Mouse (Mus musculus) right cerebral cortex, postnatal 10 days (tissue): Measurements from ENCODE around the gene Smarcd1.
A peak's percentile ranks its signal among the peaks of the same experiment; 100 is the strongest.
"Not testable (repeated sequence)": the region's sequence is repeated elsewhere in the genome, so short reads cannot be mapped to it uniquely, and the experiment has no call there.

Experiments
- DNase-seq, 2 experiments: peaks; one replicate each; pipeline ENCODE4 v3.0.0; 2021; ENCODE audit warnings: low spot score in 2 of 2

The Smarcd1 gene

DNA sequence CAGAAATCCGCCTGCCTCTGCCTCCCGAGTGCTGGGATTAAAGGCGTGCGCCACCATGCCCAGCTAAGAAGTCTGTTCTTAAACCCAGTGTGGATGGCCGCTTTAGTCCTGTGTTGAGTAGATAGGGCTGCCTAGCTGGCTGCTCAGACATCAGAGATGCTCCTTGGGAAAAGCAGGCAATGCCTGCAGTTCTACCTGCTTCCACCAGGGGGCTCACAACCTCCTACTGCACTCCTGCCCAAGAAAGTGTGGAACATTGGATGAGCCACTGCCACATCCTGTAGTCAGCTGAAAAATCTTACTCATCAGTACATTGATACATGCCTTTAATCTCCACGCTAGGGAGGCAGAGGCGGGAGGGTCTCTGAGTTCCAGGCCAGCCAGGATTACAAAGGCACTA, 12.9 kb downstream of the Smarcd1 start:
- peak; percentile 90 to 91 for DNase-seq

DNA sequence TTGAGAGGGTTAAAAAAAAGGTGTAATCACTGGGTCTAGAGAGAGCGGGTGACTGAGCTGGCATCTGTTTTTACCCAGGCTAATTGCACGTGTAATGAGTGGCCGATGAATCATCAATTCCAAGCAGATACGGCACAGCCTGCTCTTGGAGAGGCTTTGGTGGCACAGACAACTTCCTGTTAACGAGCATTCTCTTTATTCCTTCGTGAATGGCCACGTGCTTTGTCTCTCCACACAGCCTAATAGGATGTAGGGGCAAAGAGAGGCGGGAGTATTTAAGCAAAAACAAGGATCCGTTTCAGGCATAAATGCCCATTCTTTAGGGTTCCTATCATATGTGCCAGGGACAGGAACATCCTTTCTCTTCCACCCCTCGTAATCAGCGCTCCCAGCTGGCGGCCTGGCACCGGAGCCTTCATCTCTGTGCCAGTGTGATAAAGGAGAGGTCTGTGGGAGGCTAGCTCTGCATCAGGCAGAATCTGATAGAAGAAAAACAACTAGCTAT, 13.5 kb downstream of the Smarcd1 start:
- DNase-seq = peak; percentile 85

DNA sequence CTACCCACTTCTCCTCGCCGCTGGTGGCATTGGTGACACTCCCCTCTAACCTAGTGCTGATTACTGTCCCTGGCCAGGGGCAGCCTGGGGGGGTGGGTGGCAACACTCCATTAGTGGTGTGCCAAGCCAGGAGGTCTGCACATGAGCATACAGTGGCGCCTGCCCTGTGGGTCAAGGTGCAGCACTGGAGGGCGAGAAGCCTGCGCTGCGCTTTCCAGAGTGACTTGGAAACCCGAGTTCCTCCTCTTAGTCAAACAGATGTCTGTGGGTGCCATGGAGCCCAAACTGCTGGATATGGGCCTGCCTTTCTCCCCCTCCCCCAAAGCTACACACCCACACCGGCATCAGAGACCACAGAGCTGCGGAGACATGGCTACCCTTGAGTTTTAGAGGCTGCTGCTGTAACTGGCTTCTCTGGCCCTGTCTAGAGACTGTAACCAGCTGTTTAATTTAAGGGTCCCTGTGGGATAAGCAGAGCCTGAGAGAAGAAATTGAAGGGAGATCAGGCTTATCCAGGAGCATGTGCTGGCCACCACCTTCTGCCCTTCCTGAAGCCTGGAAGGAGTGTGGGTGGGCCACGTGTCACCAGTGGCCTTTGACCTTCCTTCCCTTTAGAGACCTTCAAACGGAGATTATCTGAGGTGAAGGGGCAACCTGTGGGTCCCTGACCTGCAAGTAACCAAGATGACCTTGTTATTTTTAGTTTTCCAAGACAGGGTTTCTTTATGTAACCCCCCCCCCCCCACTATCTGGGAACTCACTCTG, 14.2 kb downstream of the Smarcd1 start:
- no peak for DNase-seq

DNA sequence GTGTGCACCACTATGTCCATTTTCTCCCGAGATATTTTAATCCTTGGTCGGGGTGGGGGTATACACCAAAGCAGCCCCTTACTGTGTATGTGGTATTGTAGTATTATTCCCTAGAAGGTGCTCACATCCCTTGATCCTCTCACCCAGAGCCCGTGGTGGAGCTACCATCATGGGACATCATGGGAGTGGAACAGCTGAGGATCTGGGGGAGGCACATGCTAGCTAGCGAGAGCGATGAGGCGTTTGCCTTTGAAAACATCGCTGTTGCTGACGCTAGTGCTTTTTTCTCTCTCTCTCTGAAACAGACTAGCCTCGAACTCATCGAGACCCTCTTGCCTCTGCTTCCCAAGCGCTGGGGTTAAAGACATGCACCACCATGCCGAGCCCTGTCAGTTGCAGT, 14.9 kb downstream of the Smarcd1 start:
- no peak for DNase-seq

DNA sequence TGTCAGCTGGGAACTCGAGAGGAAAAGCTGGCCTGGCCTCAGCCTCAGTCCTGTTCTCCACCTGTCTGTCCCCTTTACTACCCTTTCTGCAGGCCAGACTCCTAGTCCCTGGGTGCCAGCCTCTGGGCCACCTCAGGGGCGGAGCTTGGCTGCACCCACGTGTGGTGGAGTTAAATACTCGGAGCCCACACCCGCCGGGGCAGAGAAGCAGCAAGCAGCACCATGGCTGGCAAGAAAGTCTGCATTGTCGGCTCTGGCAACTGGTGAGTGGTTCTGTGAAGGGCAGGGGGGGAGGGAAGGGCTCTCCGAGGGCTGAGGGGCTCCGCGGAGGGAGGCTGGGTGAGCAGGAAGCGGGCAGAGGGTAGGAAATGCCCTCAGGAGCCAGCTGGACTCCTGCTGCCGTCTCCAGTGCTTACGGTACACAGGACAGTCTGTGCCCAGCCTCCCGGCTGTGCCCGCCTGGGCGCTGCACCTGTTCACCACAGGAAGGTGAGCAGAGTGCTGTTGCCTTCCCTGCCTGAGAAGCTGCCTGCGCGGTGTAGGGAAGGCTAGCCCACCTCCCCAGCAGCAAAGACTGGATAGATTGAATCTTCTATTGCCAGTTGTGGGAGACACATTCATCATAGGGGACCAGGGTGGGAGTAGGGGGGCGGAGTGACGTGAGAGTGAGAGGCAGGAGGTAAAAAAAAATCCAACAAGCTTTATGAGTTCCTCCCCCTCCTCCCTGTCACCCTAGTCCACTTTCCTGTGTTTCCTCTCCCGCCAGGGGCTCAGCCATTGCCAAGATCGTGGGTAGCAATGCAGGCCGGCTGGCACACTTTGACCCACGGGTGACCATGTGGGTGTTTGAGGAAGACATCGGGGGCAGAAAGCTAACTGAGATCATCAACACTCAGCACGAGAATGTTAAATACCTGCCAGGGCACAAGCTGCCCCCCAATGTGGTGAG, 15.7 kb downstream of the Smarcd1 start, which contains the start of gene Gpd1:
Gpd1 (plus strand) TSS at position 130 of the 949 bp plus-strand sequence.
- DNase-seq = peak; percentile 73 to 74

DNA sequence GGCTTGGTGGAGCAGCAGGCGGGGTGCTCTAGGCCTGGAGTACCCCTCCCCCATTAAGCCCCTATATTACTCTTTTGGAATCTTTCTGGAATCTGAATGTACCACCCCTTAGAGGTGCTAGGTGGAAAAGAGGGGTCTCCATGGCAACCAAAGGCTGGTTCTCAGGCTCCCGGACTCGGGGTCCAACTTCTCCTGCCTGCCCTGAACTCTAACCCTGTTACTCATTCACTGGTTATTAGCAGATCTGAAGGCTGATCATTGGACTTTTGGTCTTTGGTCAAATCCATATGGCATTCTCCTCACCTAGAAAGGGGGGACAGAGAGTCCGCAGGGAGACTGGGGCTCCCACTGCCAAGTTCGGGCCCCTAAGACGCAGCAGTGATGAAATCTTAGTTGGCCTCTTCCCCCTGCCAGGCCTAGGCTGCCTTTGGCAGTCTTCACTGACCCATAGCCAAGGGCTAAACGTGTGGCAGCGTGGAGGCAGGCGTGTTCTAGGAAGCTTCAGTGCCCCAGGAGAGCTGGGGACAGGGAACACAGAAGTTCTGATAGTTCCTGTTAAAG, 16.6 kb downstream of the Smarcd1 start:
- peak in 1 of 2 experiments; percentile 38 for DNase-seq

DNA sequence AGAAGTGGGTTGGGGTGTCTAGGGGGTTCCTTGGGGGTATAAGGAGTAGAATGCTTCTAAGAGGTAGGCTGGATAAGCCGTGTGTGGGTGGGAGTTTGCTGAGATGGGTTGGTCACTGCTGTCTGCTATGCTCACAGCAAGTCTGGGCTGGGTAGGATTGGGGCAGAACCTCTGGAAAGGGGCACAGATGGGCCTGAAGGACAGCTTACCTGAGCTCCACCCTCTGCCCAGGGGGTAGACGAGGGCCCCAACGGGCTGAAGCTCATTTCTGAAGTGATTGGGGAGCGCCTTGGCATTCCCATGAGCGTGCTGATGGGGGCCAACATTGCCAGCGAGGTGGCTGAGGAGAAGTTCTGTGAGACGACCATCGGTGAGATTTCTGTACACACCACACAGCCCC, 17.9 kb downstream of the Smarcd1 start:
- DNase-seq = no peak

DNA sequence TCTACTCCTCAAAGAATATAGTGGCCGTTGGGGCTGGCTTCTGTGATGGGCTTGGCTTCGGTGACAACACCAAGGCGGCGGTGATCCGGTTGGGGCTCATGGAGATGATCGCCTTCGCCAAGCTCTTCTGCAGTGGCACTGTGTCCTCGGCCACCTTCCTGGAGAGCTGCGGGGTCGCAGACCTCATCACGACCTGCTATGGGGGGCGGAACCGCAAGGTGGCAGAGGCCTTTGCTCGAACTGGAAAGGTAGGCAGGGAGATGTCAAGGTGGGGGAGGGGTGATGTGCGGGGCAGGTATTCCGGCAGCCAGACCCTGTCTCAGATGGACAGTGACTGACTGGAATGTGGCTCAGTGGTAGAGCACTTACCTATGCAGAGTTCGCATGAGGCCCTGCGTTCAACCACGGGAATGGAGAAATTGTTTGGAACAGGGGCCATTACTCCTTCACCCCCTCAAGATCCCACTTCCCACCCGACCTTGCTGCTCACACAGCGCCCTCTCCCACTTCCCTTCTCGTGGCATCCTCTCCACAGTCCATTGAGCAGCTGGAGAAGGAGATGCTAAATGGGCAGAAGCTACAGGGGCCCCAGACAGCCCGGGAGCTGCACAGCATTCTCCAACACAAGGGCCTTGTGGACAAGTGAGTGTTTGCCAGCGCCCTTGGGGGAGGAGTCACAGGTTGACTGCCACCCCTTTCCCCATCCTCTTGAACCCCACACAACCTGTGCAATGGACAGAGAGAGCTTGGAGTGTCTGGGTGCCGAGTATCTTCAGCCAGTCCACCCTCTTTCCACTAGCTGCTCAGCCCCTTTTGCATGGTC, 20.2 kb downstream of the Smarcd1 start:
- no peak for DNase-seq

DNA sequence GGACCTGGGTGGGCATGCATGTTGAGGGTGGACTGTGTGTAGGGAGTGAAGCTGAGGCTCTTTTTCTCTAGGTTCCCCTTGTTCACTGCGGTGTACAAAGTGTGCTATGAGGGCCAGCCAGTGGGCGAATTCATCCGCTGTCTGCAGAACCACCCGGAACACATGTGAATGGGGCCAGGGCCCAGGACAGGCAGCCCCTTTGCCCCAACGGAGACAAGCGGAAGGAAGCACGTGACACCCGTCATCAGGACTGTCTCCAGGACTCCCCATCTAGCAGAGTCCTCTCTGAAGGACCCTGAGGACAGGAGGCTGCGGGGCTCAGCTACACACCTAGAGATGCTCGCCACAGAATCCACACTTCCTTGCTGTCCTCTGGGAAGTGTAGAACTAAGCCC, 21.2 kb downstream of the Smarcd1 start:
- peak in 1 of 2 experiments; percentile 57 for DNase-seq

DNA sequence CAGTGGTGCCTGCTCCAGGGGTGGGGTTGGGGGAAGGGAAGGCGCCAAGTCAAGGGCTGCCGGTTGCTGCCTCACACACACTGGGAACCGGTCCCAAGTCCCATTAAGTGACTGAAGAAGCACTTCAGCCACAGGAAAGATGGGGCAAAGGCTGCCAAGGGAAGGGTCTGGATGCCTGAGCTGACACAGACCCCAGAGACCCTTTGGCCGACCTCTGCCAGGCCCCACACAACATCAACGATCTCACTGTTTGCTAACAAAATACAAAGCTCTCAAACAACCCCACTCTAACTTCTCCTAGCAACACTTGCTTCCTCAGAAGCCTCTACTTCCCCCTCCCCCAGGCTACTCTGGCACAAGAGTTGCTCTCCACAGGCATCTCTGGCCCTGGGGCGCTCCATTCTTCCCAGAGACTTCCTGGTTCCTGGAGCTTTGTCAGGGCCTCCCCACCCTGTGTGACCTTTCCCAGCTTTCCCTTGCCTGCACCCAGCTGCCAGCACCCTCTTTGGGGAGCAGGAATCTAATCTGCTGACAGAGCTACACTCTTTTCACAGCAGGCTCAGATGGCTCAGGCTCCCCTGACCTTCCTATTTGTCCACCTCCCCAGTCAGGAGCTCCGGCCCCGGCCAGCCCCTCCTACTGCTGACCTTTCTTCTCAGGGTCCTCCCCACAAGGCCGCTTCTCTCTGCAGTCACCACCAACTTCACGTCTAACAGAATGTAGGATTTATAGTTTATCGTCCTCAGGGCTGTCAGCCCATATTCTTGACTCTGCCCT, 21.8 kb downstream of the Smarcd1 start:
- DNase-seq = peak; percentile 80

DNA sequence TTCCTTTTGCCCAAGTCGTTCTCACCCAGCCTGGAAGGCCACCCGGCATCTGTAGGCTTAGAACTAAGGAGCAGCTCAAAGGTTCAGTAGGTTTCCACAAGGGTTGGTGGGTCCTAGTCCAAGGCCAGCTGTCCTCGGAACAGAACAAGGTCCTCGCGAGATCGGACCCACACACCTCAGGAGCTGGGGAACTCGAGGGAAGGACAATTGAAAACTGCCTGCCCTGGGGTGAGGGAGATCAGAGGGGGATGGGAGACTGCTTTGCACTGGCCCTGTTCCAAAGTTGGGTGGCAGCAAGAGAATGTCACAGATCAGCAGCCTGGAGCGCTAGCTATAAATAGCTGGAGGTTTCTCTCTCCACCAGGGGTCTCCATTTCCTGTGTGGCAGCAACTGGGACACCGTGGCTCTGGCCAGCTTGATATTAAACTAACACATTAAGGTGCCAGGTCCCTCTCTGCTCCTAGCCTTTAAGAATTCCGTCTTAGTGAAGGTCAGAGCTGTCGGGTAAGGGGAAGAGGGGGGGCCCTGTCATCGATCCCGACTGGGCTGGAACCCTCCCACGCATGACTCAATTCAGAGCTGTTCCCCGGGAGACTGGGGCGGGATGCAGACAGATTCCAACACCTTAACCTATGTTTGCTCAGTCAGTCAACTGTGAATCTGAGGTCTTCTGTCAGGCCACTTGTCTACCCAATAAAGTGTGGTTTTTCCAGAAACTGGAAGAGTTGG, 22.5 kb downstream of the Smarcd1 start:
- peak; percentile 79 to 89 for DNase-seq

DNA sequence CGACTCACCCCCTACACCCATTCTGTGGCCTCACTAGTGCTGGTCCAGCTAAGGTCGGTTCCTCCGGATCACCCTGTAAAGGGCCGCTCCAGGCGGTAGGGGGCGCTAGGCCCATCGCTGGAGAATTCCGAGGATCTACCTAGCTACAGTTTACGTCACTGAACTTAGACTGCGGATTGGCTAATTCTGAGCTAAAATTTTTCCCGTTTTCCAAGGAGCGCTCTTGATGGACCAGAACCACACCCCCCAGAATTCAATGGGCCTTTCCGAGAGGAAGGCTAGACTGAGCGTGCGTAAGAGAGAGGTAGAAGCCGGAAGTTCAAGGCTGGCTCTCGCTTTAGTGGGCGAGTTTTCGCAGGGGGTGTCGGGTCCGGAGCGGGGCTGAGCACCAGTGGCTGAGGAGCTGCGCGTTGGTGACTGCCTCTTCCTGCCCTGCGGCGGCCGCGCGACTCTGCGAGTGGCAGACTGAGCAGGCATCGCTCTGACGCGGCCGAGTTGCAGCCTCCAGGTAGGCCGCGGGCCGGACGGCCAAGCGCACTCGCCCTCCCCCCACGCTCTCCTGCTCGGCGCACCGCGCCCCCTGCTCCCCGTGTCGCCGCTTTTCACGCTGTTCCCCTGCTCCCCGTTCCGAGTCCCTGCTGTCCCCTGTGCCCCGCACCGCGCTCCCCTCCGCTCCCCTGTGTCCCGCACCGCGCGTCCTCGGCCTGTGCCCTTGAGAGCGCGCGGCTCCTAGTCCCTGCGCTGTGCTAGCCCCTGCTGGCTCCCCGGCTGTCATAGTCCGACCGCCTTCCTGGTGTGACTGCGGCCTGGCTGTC, 23.6 kb downstream of the Smarcd1 start, which contains the start of gene Cox14:
Cox14 (plus strand) TSS at position 278 of the 815 bp plus-strand sequence.
- peak; percentile 96 to 98 for DNase-seq

DNA sequence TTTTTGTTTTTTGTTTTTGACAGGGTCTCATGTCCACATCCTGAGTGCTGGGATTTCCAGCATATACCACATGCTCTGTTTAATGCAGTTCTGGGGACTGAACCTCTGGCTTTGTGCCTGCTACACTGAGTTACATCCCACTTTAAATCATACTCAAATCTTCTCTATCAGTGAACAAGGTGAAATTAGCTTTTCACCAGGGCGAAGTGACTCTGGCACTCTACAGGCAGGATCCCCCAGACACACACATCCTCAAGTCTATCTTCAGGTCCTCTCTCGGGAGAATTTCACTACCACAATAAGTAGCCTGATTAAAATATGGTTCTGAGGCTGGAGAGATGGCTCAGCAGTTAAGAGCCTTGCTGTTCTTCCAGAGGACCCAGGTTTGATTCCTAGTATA, 24.6 kb downstream of the Smarcd1 start:
- DNase-seq = no peak

DNA sequence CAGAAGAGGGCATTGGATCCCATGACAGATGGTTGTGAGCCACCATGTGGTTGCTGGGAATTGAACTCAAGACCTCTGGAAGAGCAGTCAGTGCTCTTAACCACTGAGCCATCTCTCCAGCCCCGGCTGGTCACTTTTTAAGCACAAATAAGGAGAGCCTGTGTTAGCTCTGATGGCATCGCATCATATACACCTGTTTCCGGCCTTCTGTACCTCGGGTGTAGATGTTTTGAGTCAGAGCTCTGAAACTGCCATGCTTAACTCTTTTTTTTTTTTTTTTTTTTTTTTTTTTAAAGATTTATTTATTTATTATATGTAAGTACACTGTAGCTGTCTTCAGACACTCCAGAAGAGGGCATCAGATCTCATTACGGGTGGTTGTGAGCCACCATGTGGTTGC, 25.1 kb downstream of the Smarcd1 start:
- DNase-seq = not testable (repeated sequence)

DNA sequence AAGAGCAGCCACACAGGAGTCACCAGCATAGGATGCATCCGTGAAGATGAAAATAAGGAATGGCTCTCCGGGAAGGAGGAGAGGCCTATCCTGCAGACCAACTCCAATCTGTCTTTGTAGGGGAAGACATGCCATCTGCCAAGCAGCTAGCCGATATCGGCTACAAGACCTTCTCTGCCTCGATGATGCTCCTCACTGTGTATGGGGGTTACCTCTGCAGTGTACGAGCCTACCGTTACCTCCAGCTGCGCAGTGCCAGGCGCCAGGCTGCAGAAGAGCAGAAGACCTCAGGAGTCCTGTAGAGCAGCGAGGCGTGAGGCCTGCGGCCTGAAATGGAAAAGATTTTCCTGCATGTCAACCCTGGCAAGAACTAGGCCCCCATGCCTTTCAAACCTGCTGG, 25.6 kb downstream of the Smarcd1 start:
- DNase-seq = no peak

DNA sequence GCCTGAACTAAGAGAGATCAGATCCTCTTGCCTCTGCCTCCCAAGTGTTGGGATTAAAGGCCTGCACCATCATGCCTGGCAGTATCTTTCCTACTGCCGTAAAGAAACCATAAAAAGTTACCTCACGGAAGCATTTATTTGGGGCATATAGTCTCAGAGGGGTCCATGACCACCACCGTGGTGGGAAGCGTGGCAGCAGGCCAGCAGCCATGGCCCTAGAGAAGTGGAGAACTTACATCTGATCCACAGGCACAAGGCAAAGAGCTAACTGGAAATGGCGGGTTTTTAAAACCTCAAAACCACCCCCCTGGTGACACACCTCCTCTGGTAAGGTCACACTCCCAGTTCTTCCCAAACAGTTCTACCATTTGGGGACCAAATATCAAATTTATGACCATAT, 26.3 kb downstream of the Smarcd1 start:
- no peak for DNase-seq

DNA sequence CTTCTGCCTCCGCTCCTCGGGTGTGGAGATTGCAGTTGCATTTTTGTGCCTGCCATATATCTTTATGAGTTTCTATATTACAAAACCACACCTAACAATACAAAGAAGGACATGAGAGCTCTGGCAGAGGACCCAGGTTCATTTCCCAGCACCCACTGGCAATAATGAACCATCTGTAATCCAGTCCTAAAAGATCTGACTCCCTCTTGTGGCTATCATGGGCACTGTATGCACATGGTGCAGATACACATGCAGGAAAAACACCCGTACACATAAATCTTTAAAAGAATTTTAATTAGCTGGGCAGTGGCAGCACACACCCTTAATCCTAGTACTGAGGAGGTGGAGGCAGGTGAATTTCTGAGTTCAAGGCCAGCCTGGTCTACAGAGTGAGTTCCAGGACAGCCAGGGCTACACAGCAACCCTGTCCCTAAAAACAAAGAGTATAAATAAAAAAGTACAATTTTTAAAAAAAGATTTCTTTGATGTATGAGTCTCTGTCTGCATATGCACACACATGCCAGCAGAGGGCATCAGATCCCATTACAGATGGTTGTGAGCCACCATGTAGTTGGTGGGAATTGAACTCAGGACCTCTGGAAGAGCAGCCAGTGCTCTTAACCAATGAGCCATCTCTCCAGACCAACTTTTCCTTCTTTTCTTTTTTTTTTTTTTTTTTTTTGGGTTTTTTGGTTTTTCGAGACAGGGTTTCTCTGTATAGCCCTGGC, 27.3 kb downstream of the Smarcd1 start:
- DNase-seq = no peak

DNA sequence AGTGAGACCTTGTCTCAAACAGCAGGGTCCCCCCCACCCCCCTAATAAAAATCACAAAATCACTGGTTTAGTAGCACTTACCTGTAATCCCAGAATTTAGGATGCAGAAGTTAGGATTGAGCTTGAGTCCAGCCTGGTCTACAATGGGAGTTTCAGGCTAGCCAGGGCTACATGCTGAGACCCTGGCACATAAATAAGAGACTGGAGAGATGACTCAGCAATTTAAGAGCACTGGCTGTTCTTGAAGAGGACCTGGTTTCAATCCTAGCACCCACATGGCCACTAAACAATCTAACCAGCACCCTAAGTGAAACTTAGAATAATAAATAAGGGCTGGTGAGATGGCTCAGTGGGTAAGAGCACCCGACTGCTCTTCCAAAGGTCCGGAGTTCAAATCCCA, 29.2 kb downstream of the Smarcd1 start:
- no peak for DNase-seq
